Mouse (Mus musculus): ENCODE measurements around the gene Hdhd3. TPM values are rescaled to one million over a fixed set of nuclear protein-coding genes. Genes with fewer than 3 reads are reported as not detected.
A peak's percentile ranks its signal among the peaks of the same experiment; 100 is the strongest.

Hdhd3 gene
- polyA plus RNA-seq, 1 experiment: 0.51 TPM

GRCm38 (mm10) chr4:62463124-62463523 lies 40.1 kb downstream of the Hdhd3 start:
- Histone ChIP-seq H3K27me3 (ENCODE audit: control insufficient read depth, insufficient read depth, low read length, poor library complexity, severe bottlenecking) (no peaks in the 10 kb centered on the region), H3K9ac (ENCODE audit: low read depth, poor library complexity, severe bottlenecking) (no peak overlapping the region), H3K9me3 (replicated peaks; ENCODE audit: control insufficient read depth, insufficient read depth, low read length, poor library complexity, severe bottlenecking) (no peaks in the 10 kb centered on the region), H3K4me3 (ENCODE audit: low read depth, low read length) (no peak overlapping the region), H3K36me3 (ENCODE audit: control insufficient read depth, insufficient read depth, low read length, poor library complexity, severe bottlenecking) (peaks cover 7% of the 10 kb centered on the region; the same call in 1 of the 2 replicates), H3K4me1 (ENCODE audit: control insufficient read depth, insufficient read depth, low read length) (no peaks in the 10 kb centered on the region), H3K27ac (ENCODE audit: insufficient read depth, low read length) (no peak overlapping the region)
- TF ChIP-seq EP300 (IDR thresholded peaks at IDR 0.05; ENCODE audit: insufficient read depth, low read depth, low read length): no peak

GRCm38 (mm10) chr4:62460348-62460747 lies 42.9 kb downstream of the Hdhd3 start:
- TF ChIP-seq POLR2A (IDR thresholded peaks at IDR 0.05; ENCODE audit: insufficient read depth, low read length) (no peak), EP300 (IDR thresholded peaks at IDR 0.05; ENCODE audit: insufficient read depth, low read depth, low read length) (no peak), CTCF (IDR thresholded peaks at IDR 0.05; ENCODE audit: low read depth, low read length) (no peak)
- Histone ChIP-seq H3K27me3 (ENCODE audit: control insufficient read depth, insufficient read depth, low read length, poor library complexity, severe bottlenecking) (no peaks in the 10 kb centered on the region), H3K4me1 (ENCODE audit: control insufficient read depth, insufficient read depth, low read length) (no peaks in the 10 kb centered on the region), H3K9me3 (replicated peaks; ENCODE audit: control insufficient read depth, insufficient read depth, low read length, poor library complexity, severe bottlenecking) (no peaks in the 10 kb centered on the region), H3K36me3 (ENCODE audit: control insufficient read depth, insufficient read depth, low read length, poor library complexity, severe bottlenecking) (peaks cover 7% of the 10 kb centered on the region; the same call in 1 of the 2 replicates), H3K4me3 (ENCODE audit: low read depth, low read length) (no peak overlapping the region), H3K27ac (ENCODE audit: insufficient read depth, low read length) (no peak overlapping the region), H3K9ac (ENCODE audit: low read depth, poor library complexity, severe bottlenecking) (no peak overlapping the region)

- TF ChIP-seq POLR2A (IDR thresholded peaks at IDR 0.05; ENCODE audit: insufficient read depth, low read length) (no peak), CTCF (IDR thresholded peaks at IDR 0.05; ENCODE audit: low read depth, low read length) (no peak), EP300 (IDR thresholded peaks at IDR 0.05; ENCODE audit: insufficient read depth, low read depth, low read length) (no peak)
- Histone ChIP-seq H3K36me3 (ENCODE audit: control insufficient read depth, insufficient read depth, low read length, poor library complexity, severe bottlenecking) (peaks cover 7% of the 10 kb centered on the region; the same call in 1 of the 2 replicates), H3K27me3 (ENCODE audit: control insufficient read depth, insufficient read depth, low read length, poor library complexity, severe bottlenecking) (no peaks in the 10 kb centered on the region), H3K9me3 (replicated peaks; ENCODE audit: control insufficient read depth, insufficient read depth, low read length, poor library complexity, severe bottlenecking) (no peaks in the 10 kb centered on the region), H3K27ac (ENCODE audit: insufficient read depth, low read length) (no peak overlapping the region), H3K4me3 (ENCODE audit: low read depth, low read length) (no peak overlapping the region), H3K4me1 (ENCODE audit: control insufficient read depth, insufficient read depth, low read length) (peaks cover 2% of the 10 kb centered on the region), H3K9ac (ENCODE audit: low read depth, poor library complexity, severe bottlenecking) (no peak overlapping the region)
Observed at GRCm38 (mm10) chr4:62459081-62459480, 44.2 kb downstream of the Hdhd3 start.

DNA sequence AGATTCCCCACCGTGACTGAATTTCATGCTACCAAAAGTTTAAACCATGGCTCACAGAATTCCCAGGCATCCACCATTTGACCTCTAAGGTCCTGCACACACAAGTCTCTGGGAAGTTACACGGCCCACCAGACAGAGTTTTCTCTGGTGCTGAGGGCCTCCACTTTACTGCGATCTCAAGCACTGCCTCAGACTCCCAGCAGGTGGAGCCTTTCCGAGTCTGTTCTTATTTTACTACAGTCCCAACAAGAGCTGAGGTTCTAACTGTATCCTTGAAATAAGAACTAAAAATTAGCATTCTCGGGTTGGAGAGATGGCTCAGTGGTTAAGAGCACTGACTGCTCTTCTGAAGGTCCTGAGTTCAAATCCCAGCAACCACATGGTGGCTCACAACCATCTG lies 48.3 kb downstream of the Hdhd3 start:
- no peak for TF ChIP-seq POLR2A (IDR thresholded peaks at IDR 0.05; ENCODE audit: insufficient read depth, low read length)
- TF ChIP-seq CTCF (IDR thresholded peaks at IDR 0.05; ENCODE audit: low read depth, low read length): peak; percentile 37
- H3K36me3 ChIP-seq (ENCODE audit: control insufficient read depth, insufficient read depth, low read length, poor library complexity, severe bottlenecking): no peaks in the 10 kb centered on the region
- H3K9ac ChIP-seq (ENCODE audit: low read depth, poor library complexity, severe bottlenecking): no peak overlapping the region
- H3K4me3 ChIP-seq (ENCODE audit: low read depth, low read length): no peak overlapping the region
- peaks cover 9% of the 10 kb centered on the region for H3K9me3 ChIP-seq (replicated peaks; ENCODE audit: control insufficient read depth, insufficient read depth, low read length, poor library complexity, severe bottlenecking)
- peaks cover 2% of the 10 kb centered on the region for H3K4me1 ChIP-seq (ENCODE audit: control insufficient read depth, insufficient read depth, low read length)
- no peak overlapping the region for H3K27ac ChIP-seq (ENCODE audit: insufficient read depth, low read length)
- no peaks in the 10 kb centered on the region for H3K27me3 ChIP-seq (ENCODE audit: control insufficient read depth, insufficient read depth, low read length, poor library complexity, severe bottlenecking)

Other genes starting within 250 kb of the Hdhd3 start
- gene Slc31a2, start 240.9 kb downstream of the Hdhd3 start, polyA plus RNA-seq (2011; ENCODE audit: insufficient read depth, insufficient read length, low read depth, missing spikeins): 7.8 and 8.5 TPM in 2 replicates
- 18.5 and 22.1 TPM in 2 replicates for gene Fkbp15, start 142.9 kb downstream of the Hdhd3 start, polyA plus RNA-seq (2011; ENCODE audit: insufficient read depth, insufficient read length, low read depth, missing spikeins)
- gene Slc31a1, start 142.7 kb downstream of the Hdhd3 start, polyA plus RNA-seq (2011; ENCODE audit: insufficient read depth, insufficient read length, low read depth, missing spikeins): 56.2 and 56.8 TPM in 2 replicates
- gene Cdc26, start 94.8 kb downstream of the Hdhd3 start, polyA plus RNA-seq (2011; ENCODE audit: insufficient read depth, insufficient read length, low read depth, missing spikeins): 61.9 and 69.0 TPM in 2 replicates
- gene Prpf4, start 94.7 kb downstream of the Hdhd3 start, polyA plus RNA-seq (2011; ENCODE audit: insufficient read depth, insufficient read length, low read depth, missing spikeins): 27.7 and 29.2 TPM in 2 replicates
- not detected in 2 replicates for gene Rnf183, start 68.2 kb downstream of the Hdhd3 start, polyA plus RNA-seq (2011; ENCODE audit: insufficient read depth, insufficient read length, low read depth, missing spikeins)
- gene Wdr31, start 32.6 kb downstream of the Hdhd3 start, polyA plus RNA-seq (2011; ENCODE audit: insufficient read depth, insufficient read length, low read depth, missing spikeins): 14.8 and 16.7 TPM in 2 replicates
- gene Bspry, start 23.4 kb downstream of the Hdhd3 start, polyA plus RNA-seq (2011; ENCODE audit: insufficient read depth, insufficient read length, low read depth, missing spikeins): 18.5 and 18.9 TPM in 2 replicates
- gene Alad, start 16.5 kb upstream of the Hdhd3 start, polyA plus RNA-seq (2011; ENCODE audit: insufficient read depth, insufficient read length, low read depth, missing spikeins): 26.9 and 37.3 TPM in 2 replicates
- gene Pole3, start 21.6 kb upstream of the Hdhd3 start, polyA plus RNA-seq (2011; ENCODE audit: insufficient read depth, insufficient read length, low read depth, missing spikeins): 32.3 and 34.0 TPM in 2 replicates
- 1.3 and 1.5 TPM in 2 replicates for gene 4933430I17Rik, start 21.9 kb upstream of the Hdhd3 start, polyA plus RNA-seq (2011; ENCODE audit: insufficient read depth, insufficient read length, low read depth, missing spikeins)
- 15.3 and 17.8 TPM in 2 replicates for gene Rgs3, start 56.4 kb upstream of the Hdhd3 start, polyA plus RNA-seq (2011; ENCODE audit: insufficient read depth, insufficient read length, low read depth, missing spikeins)

All from ES-Bruce4 (cell line).